Mouse (Mus musculus) kidney, embryonic 16.5 days (tissue): ENCODE data around the gene Gm10401. TPM values are rescaled to one million over a fixed set of nuclear protein-coding genes. Genes with fewer than 3 reads are reported as not detected.

Experiments used
- ATAC-seq: fragments of 200-750 bp; cut with Nextera tagmentation; 2 replicates; pipeline ENCODE4 v1.8.0; 2017; ENCODE audit warnings: moderate TSS enrichment; ENCODE audit not compliant: low FRiP score, low TSS enrichment
- H3K27ac ChIP-seq: fragments of 300-500 bp; sonication (generic); 2 replicates; pipeline ENCODE4 v1.5.1; 2014; ENCODE audit warnings: low read length
- H3K27me3 ChIP-seq: fragments of 300-500 bp; sonication (generic); 2 replicates; pipeline ENCODE4 v1.6.1; 2014; ENCODE audit warnings: low read length, control low read depth, mixed read lengths; ENCODE audit not compliant: insufficient read depth
- H3K36me3 ChIP-seq: fragments of 300-500 bp; sonication (generic); 2 replicates; pipeline ENCODE4 v1.6.1; 2014; ENCODE audit warnings: low read length, control low read depth, mixed read lengths; ENCODE audit not compliant: insufficient read depth
- H3K4me1 ChIP-seq: fragments of 300-500 bp; sonication (generic); 2 replicates; pipeline ENCODE4 v1.6.1; 2014; ENCODE audit warnings: low read length, control low read depth, mixed read lengths; ENCODE audit not compliant: insufficient read depth
- H3K4me2 ChIP-seq: fragments of 300-500 bp; sonication (generic); replicated peaks from 2 replicates; pipeline ENCODE4 v1.6.1; 2014; ENCODE audit warnings: low read depth, low read length
- H3K4me3 ChIP-seq: fragments of 300-500 bp; sonication (generic); 2 replicates; pipeline ENCODE4 v1.5.1; 2014; ENCODE audit warnings: mild to moderate bottlenecking, low read length
- H3K9ac ChIP-seq: fragments of 300-500 bp; sonication (generic); replicated peaks from 2 replicates; pipeline ENCODE4 v1.6.1; 2014; ENCODE audit warnings: low read length
- H3K9me3 ChIP-seq: fragments of 300-500 bp; sonication (generic); 2 replicates; pipeline ENCODE4 v1.6.1; 2016; ENCODE audit warnings: low read length, control low read depth
- WGBS: fragments of 180-500 bp; shearing (Covaris S2); extraction: QIAGEN DNeasy Blood & Tissue Kit; methylation state at CpG from one replicate; pipeline ENCODE4 v1.1.7; 2014; 5-methylcytosine and 5-hydroxymethylcytosine counted together
- polyA plus RNA-seq: library from polyadenylated mRNA; unstranded; fragments of >200 nt; fragmentation: Nextera tagmentation; extraction: Ambion mirVana; gene quantifications from 2 replicates; pipeline ENCODE4 v1.2.1, GENCODE M21; 2015

Gene Gm10401
- polyA plus RNA-seq, 1 experiment from 2014 or later: 28.2 TPM

DNA sequence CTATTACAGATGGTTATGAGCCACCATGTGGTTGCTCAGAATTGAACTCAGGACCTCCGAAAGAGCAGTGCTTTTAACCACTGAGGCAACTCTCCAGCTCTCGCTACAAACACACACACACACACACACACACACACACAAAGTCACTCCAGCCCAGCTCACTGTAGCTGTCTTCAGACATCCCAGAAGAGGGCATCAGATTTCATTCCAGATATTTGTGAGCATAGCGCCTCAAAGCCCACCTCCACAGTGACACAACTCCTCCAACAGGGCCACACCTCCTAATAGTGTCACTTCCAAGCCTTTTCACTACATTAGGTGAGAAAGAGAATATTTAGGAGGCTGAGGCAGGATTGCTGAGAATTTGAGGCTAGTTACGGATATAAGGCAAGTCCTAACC is 41.0 kb upstream of the Gm10401 start:
- Histone ChIP-seq H3K27ac (no peak overlapping the region), H3K9ac (no peak overlapping the region), H3K4me1 (peaks cover 4% of the 10 kb centered on the region; the same call in 1 of the 2 replicates), H3K9me3 (no peaks in the 10 kb centered on the region), H3K4me2 (no peak overlapping the region), H3K4me3 (no peak overlapping the region), H3K27me3 (no peaks in the 10 kb centered on the region), H3K36me3 (no peaks in the 10 kb centered on the region)
- no peak for ATAC-seq
- WGBS: 55% methylated on average over 4 of the region's 4 CpGs

DNA sequence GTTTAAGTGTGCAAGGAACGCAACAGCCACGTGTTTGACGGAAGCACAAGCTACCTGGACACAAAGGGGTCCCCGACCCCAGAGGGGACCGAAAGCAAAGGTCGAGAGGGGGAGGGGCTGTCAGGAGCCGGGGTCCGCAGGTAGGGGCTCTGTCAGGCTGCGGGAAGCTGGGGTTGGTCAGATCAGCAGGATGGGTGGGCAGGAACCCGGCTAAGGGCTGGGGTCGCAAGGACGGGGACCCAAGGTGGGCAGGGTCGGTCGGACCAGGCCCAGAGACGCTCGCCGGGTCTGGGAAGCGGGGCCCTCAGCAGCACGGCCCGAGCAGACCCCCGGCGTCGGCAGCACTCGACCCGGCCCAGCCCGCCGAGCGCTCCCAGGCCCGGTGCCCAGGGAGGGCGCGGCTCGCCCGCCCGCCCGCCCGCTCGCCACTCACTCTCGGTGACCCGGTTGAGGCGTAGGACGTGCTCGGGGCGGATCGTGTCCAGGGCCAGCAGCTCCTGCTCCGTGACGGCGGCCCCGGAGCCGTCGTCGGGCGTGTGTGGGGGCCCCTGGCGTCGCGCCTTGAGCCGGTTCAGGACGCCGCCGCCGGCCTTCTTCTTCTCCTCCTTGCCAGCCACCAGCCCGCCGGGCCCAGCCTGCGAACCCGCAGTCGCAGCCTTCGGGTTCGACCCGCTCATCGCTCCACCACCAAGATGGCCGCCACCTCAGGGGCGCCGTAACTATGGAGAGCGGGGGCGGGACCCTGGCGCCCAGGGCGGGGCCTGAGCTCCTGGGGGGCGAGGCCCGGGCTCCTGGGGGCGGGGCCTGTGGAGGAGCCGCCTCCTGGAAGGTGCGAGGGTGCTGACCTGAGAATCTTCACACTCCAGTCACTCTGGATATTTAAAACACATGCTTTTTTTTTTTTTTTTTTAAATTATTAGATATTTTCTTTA is 36.4 kb upstream of the Gm10401 start, which contains the start of gene Unc119b:
TSS of gene Unc119b (minus strand) at position 742 of the 932 bp plus-strand sequence.
- under 1% methylated on average over 64 of the region's 81 CpGs for WGBS
- peak; percentile 93 for ATAC-seq
- Histone ChIP-seq H3K9ac (peak within 1 kb of the TSS; percentile 93), H3K9me3 (no peaks in the 10 kb centered on the region), H3K27me3 (no peaks in the 10 kb centered on the region), H3K27ac (0 out of 2 replicates have a peak within 1 kb of the TSS, but pooled peaks have one; percentile 45), H3K4me2 (peak within 1 kb of the TSS; percentile 96), H3K36me3 (peaks cover 8% of the 10 kb centered on the region), H3K4me3 (peak within 1 kb of the TSS; percentile 94), H3K4me1 (peaks cover 15% of the 10 kb centered on the region)

DNA sequence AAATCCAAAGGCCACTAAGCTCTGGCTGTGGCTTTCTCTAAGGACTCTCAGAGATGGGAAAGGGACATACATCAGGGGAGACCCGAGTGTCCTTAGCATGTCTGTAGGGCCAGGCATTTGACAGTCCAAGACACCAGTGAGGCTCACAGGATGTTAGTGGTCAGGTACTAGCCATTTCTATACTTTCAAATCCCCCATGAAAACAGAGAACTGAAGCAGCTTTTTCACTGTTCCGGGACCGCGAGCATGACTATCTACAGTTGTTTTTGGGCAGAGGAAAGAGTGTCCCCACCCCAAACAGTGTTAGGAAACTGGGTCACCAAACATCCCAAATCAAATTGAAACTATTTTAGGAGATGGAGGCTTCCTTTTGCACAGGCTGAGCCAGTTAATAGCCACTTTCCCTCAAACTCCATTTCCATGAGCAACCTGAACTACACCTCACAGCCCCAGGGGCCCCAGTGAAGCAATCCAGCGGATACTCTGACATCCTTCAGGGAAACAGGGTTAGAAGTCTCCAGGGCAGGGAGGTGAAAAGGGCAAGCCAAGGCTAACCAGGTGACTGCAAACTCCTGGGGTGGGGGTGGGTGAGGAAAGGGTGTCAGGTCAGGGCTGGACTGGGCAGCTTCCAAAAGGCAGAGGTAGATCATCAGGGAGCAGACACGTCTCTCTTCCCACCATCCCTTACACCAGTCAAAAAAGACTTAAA is 35.4 kb upstream of the Gm10401 start:
- Histone ChIP-seq H3K9me3 (no peaks in the 10 kb centered on the region), H3K4me2 (peak overlapping the region; percentile 96), H3K4me3 (peak overlapping the region; percentile 94), H3K27ac (no peak overlapping the region), H3K4me1 (peaks cover 15% of the 10 kb centered on the region), H3K36me3 (peaks cover 11% of the 10 kb centered on the region), H3K27me3 (no peaks in the 10 kb centered on the region), H3K9ac (peak overlapping the region; percentile 93)
- no peak for ATAC-seq
- WGBS: 51% methylated on average over 6 of the region's 6 CpGs

DNA sequence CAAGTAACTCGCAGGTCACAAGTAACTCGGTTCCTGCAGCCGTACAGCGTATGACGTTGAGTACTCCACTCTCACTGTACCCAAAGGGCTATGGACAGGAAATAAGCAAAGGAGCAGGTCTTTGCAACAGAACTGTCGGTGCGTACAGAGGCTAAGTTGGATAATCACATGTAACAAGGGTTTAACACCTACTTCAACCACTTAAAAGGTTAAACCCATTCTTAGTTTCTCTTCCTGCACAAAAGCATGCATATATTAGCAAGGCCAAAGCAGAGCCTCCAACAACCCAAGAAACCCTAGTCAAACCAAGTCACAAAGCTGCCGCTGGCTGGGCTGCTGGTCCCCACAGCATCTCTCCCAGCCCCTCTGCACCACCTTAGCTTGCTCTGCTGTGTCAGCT is 34.4 kb upstream of the Gm10401 start:
- H3K4me2 ChIP-seq: no peak overlapping the region
- no peaks in the 10 kb centered on the region for H3K27me3 ChIP-seq
- H3K4me3 ChIP-seq: no peak overlapping the region
- no peak for ATAC-seq
- H3K36me3 ChIP-seq: peaks cover 21% of the 10 kb centered on the region
- WGBS: 84% methylated on average over 8 of the region's 8 CpGs
- no peak overlapping the region for H3K9ac ChIP-seq
- H3K9me3 ChIP-seq: no peaks in the 10 kb centered on the region
- peaks cover 15% of the 10 kb centered on the region for H3K4me1 ChIP-seq
- H3K27ac ChIP-seq: no peak overlapping the region

DNA sequence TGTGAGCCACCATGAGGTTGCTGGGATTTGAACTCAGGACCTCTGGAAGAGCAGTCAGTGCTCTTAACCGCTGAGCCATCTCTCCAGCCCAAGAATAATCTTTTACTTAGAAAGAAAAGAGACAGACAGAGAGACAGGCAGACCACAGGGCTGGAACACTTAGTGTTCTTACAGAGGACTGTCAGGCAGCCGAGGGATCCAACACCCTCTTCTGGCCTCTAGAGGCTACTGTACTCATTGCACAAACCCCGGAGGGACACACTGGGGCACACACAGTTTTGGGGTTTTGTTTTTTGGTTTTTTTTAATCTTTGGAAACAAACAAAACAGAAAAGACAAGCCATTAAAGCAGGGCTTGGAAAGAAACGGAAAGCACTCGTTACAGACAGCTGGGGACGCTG is 31.2 kb upstream of the Gm10401 start:
- no peaks in the 10 kb centered on the region for H3K9me3 ChIP-seq
- H3K4me2 ChIP-seq: no peak overlapping the region
- no peak overlapping the region for H3K9ac ChIP-seq
- no peaks in the 10 kb centered on the region for H3K27me3 ChIP-seq
- no peak overlapping the region for H3K4me3 ChIP-seq
- H3K27ac ChIP-seq: no peak overlapping the region
- 87% methylated on average over 6 of the region's 6 CpGs for WGBS
- H3K36me3 ChIP-seq: peaks cover 38% of the 10 kb centered on the region
- peaks cover 32% of the 10 kb centered on the region for H3K4me1 ChIP-seq
- ATAC-seq: no peak

DNA sequence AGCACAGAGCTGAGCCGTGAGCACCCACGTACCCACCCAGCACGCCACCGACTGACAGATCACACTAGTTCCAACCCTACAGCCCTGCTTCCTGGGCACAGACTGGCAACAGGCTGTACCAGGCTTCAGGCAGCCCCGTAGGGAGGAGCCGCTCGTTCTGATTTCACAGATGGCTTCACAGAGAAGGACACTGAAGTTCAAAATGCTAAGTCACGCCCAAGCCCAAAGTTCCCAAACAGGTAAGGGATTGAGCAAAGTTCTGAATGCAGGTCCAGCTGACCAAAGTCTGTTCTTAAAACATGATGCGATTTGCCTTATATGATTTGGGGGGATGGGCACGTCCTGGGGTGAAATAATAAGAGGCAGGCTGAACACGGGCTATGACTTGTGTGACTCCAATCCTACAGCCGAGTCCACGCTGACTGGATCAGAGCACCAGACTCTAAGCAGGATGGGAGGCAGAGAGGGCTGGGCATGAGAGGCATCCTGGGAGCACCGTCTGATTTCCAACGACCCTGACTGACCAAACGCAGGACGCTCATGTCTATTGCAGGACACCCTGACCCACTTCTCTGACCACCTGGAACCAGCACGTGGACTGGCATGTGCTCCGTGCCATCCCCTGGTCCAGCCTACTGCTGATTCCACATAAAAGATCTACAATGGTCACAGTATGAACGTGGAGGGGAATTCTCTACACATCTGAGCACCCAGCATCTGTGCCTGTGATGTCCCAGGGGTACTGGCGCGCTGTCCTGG is 29.5 kb upstream of the Gm10401 start:
- Histone ChIP-seq H3K4me2 (no peak overlapping the region), H3K9me3 (no peaks in the 10 kb centered on the region), H3K4me1 (peaks cover 17% of the 10 kb centered on the region), H3K9ac (peak overlapping the region; percentile 41; the same call in 1 of the 2 replicates), H3K27ac (no peak overlapping the region), H3K27me3 (no peaks in the 10 kb centered on the region), H3K36me3 (peaks cover 47% of the 10 kb centered on the region), H3K4me3 (no peak overlapping the region)
- ATAC-seq: no peak
- 78% methylated on average over 22 of the region's 22 CpGs for WGBS

DNA sequence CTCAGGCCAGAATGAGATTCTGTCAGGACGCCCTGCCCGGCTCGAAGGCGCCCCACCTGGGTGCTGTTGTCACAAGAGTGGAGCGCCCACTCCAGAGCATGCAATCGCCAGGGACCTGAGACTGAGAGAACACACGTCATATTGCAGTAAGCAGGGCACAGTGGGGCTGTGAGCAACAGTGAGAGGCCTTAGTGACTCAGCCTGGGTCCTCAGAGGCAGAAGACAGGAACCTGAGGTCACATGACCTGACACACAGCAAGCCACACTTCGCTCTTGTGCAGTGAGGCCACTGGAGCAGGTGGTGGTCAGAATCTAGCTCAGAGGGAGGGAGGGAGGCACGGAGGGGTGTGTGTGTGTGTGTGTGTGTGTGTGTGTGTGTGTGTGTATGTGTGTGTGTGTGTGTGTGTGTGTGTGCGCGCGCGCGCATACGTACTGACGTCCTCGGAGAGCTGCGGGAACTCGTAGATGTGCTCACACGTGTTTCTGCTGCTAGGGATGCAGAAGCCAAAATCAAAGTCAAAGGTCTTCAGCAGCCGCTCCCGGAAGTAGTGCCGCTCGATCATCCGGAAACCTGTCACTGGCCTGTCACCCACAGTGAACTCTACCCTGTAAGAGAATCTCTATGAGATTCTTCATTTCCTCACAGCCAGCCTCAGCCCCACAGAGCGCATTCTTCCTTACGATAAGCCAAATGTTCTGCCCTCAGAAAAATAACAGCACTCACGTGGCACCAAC is 28.6 kb upstream of the Gm10401 start:
- no peak for ATAC-seq
- 75% methylated on average over 28 of the region's 28 CpGs for WGBS
- H3K27me3 ChIP-seq: no peaks in the 10 kb centered on the region
- no peak overlapping the region for H3K4me3 ChIP-seq
- H3K27ac ChIP-seq: no peak overlapping the region
- H3K4me2 ChIP-seq: no peak overlapping the region
- H3K9ac ChIP-seq: no peak overlapping the region
- H3K4me1 ChIP-seq: peaks cover 17% of the 10 kb centered on the region
- H3K36me3 ChIP-seq: peaks cover 53% of the 10 kb centered on the region
- no peaks in the 10 kb centered on the region for H3K9me3 ChIP-seq

DNA sequence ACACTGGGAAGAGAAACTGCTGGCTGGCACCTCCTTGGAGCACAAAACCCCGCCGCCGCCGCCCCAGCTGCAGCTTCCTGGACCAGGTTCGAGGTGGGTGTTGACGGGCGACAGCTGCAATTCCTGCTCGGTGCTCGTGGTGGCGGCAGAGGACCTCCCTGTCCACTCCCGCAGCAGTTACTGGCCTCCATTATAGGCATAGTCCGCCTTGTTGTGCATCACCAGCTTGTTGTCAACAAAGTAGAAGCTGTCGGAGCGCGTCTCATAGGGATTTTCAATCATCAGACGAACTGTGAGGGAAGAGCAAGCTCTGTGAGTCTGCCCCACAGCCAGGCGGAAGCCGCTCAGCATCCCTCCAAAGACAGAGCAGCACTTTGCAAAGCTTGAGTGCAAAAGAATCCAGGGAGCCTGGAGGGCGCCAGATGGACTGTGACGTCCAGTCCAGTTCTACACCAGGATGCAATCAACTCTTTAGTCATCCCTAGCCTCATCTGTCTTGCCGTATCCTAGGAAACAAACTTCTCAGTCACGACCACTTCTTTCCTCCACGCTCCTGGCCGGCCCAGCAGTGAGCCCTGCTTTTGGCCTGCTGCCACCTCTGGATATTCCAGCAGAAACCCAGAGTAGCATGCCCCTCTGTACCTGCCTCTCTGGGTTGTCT is 27.2 kb upstream of the Gm10401 start:
- Histone ChIP-seq H3K4me3 (no peak overlapping the region), H3K27me3 (no peaks in the 10 kb centered on the region), H3K9ac (0 out of 2 replicates have a peak overlapping the region, but pooled peaks have one; percentile 1), H3K4me1 (peaks cover 17% of the 10 kb centered on the region), H3K9me3 (no peaks in the 10 kb centered on the region), H3K27ac (0 out of 2 replicates have a peak overlapping the region, but pooled peaks have one; percentile 14), H3K4me2 (0 out of 2 replicates have a peak overlapping the region, but pooled peaks have one; percentile 17), H3K36me3 (peaks cover 53% of the 10 kb centered on the region)
- 14% methylated on average over 24 of the region's 24 CpGs for WGBS
- peak; percentile 57; the same call in 1 of the 2 replicates for ATAC-seq
